Mouse (Mus musculus): ENCODE data around the gene Fbxo17.
A peak's percentile ranks its signal among the peaks of the same experiment; 100 is the strongest.
"Not testable (repeated sequence)": the region's sequence is repeated elsewhere in the genome, so short reads cannot be mapped to it uniquely, and the experiment has no call there.

Fbxo17 gene

GRCm38 (mm10) chr7:28716590-28717281, at the start of gene Fbxo17:
Gene Fbxo17 (plus strand): TSS chr7:28716804.
- DNase-seq (ENCODE audit: low spot score) = no peak

GRCm38 (mm10) chr7:28671172-28671571, 45.4 kb upstream of the Fbxo17 start:
- DNase-seq (ENCODE audit: low spot score) = no peak

DNA sequence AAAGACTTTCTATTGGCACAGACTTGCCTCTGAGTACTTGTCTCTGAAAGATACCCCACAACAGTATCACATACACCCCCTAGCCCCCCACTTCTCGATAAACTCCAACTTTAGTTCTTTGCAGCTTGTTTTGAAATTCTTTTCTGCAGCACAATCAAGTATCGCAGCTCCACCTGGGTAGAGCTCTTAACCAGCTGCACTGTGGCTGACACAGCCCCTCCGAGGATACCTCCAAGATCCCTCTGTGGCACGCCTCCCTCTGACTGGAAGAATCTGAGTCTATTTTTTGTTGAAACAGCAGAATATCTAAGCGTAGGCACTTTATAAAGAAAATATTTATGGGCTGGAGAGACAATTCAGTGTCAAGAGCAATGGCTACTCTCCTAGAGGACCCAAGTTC, 44.3 kb upstream of the Fbxo17 start:
- no peak for DNase-seq (ENCODE audit: low spot score)

DNA sequence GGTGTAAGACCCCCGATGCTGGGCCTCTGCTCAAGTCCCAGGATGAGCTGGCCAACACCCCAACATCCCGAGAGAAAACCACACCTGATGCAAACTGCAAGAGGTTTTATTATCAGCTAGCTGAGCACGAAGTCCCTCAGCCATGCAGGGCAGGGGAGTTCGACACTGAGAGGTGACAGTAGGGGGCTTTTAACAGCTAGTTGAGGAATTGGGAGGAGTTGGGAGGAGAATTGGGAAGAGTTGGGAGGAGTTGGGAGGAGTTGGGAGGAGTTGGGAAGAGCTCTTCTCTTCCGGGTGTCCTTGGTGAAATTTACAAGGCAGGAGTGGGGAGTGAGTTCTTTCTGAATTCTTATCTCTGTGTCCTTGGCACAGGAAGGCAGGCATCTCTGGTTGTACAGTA, 43.8 kb upstream of the Fbxo17 start:
- not testable (repeated sequence) for DNase-seq (ENCODE audit: low spot score)

- no peak for DNase-seq (ENCODE audit: low spot score)
These were observed 41.6 kb upstream of the Fbxo17 start for GRCm38 (mm10) chr7:28674994-28675393.

- DNase-seq (ENCODE audit: low spot score) = no peak
These were observed 40.9 kb upstream of the Fbxo17 start for GRCm38 (mm10) chr7:28675746-28676145.

GRCm38 (mm10) chr7:28676811-28677541, 39.6 kb upstream of the Fbxo17 start:
- DNase-seq (ENCODE audit: low spot score) = no peak

DNA sequence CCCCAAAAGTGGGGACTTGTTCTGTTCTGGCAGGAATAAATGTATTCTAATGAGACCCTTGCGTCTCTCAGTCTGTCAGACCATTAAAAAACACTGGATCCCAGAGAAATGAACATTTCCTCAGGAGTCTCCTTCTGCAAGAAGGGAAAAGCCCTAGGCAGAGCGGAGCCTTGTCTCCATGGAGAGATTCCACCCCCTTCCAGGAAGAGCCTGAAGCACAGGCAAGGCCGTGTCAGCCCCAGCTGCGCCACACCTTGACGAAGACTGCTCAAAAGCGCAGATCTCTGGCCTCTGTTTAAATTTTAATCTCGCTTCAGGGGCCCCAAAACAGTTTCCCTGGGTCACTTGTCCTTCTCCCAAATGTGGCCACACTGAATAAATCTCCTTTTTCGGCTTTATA, 39.0 kb upstream of the Fbxo17 start:
- no peak for DNase-seq (ENCODE audit: low spot score)

DNA sequence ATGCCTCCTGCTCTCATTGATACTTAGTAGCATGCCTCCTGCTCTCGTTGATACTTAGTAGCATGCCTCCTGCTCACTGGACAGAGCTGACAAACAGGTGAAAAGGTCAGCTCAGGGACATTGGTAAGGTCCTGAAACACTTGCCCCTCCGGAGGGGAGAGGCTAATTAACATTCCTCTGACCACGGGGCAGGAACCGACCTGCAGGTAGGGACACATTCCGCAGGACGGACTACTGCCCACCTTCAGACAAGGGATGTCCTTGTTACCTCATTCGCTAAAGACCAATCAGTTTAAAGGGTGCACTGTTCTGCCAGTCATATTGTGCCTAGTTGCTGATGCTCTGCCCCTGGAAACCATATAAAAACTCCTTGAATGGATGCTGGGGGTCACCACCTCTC, 25.5 kb upstream of the Fbxo17 start:
- DNase-seq (ENCODE audit: low spot score) = no peak

DNA sequence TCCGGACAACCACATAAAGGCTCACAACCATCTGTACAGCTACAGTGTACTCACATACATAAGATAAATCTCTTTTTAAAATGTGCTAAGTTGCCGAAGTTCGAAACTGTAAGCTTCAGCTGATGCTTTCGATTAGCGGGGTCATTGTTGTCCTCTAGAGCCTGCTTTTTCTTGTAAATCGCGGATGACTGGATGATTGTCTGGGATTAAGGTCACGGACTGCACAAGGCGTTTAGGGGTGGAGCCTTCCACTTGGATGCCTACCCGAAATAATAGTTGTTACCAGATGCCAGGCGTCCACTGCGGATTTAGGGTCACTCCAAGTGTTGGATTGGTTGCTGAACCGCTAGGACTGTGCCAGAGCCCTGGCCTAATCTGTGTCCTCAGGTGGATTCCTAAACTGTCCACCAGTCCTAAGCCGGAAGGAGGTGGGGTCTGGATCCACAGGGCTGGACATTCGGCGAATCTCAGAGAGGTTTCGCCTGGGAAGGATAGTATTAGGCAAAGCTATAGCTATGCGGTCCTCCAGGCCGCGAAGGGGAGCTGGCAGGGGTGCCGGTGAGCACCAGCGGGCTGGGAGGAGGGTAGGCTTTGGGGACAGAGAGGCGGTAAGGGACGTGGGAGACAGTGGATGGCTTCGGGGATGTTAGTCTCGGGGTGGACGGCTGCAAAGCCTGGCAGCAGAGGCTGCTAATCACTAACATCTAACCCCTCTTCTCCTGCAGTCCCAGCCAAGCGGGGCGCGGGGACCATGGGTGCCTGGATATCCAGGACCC, 23.9 kb upstream of the Fbxo17 start, which contains the start of gene Fbxo27:
Gene Fbxo27, plus strand, starts transcription at position 305 of the 776 bp plus-strand sequence.
- no peak for DNase-seq (ENCODE audit: low spot score)

DNA sequence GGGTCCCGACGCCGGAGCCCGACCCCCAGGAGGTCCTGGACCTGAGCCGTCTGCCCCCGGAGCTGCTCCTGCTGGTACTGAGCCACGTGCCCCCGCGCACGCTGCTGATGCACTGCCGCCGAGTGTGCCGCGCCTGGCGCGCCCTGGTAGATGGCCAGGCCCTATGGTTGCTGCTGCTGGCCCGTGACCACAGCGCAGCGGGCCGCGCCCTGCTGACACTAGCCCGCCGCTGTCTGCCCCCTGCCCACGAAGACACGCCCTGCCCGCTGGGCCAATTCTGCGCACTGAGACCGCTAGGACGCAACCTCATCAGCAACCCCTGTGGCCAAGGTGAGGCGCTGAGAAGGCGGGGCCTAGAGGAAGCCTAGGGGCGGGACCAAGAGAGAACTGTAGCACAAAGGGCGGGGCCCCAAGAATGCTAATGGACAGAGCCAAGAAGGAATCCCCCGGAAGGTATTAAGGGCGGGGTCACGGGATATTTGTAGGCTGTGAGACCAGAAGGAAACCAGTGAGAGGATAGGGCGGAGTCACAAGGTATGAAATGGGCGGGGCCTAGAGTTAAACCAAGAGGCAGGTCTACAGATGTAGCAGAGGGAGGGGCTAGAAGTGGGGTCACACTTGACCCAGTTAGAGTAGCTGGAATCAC, 23.2 kb upstream of the Fbxo17 start:
- peak; percentile 89 for DNase-seq (ENCODE audit: low spot score)

- no peak for DNase-seq (ENCODE audit: low spot score)
These were observed 22.2 kb upstream of the Fbxo17 start for GRCm38 (mm10) chr7:28694423-28694822.

DNA sequence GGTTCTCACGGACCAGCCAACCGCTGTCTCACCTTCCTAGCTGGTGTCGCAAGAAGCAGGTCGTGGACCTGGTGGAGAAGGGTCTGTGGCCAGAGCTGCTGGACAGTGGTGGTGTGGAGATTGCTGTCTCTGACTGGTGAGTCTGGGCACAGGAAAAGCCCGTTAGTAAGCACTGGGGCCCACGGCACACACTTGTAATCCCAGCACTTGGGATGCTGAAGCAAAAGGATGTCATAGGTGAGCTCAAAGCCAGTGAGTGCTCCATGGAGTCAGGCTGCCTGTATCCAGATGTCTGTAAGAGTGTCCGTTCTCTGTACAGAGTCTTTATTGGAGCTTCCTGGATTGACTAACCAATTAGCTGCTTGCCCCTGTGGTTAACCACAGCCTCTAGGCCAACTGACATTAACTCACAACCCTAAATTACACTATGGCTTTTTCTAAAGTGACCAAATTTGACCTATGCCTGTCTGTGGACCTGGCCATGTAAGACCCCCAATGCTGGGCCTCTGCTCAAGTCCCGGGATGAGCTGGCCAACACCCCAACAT, 21.6 kb upstream of the Fbxo17 start:
- DNase-seq (ENCODE audit: low spot score) = no peak

- DNase-seq (ENCODE audit: low spot score) = no peak
These were observed 19.3 kb upstream of the Fbxo17 start for GRCm38 (mm10) chr7:28697277-28697676.

DNA sequence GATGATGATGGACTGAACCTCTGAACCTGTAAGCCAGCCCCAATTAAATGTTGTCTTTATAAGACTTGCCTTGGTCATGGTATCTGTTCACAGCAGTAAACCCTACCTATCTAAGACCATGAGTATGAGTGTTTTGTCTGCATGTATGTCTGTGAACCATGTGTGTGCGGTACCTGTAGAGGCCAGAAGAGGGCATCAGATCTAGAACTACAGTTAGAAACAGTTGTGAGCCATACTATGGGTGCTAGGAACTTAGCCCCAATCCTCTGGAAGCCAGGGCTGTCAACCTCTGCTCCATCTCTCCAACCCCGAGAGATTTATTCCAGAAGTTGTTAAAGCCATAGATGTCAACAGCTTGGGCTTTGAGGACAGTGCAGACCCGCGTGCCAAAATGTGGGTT, 16.3 kb upstream of the Fbxo17 start:
- DNase-seq (ENCODE audit: low spot score) = no peak

GRCm38 (mm10) chr7:28701306-28701705, 15.3 kb upstream of the Fbxo17 start:
- DNase-seq (ENCODE audit: low spot score) = not testable (repeated sequence)

DNA sequence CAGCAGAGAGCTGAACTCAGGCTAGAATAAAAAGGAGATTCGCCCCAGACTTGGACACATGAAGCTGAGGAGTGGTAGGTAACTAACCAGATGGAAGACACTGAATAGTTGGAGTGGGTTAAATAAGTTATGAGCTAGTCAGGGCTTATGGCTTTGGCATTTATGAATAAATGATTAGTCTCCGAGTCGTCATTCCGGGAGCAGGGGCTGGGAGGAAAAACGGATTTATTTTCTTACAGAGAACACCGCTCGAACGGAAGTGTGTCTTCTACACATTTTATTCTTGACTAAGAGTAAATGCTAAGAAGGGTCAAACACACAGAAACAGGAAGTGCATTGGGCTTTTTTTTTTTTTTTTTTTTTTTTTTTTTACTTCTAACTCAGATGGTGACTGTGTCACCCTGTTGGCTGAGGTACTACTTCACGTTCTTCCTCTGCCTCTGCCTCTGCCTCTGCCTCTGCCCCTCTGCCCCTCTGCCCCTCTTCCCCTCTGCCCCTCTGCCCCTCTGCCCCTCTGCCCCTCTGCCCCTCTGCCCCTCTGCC, 13.9 kb upstream of the Fbxo17 start:
- no peak for DNase-seq (ENCODE audit: low spot score)

GRCm38 (mm10) chr7:28709454-28709853, 7.2 kb upstream of the Fbxo17 start:
- no peak for DNase-seq (ENCODE audit: low spot score)

DNA sequence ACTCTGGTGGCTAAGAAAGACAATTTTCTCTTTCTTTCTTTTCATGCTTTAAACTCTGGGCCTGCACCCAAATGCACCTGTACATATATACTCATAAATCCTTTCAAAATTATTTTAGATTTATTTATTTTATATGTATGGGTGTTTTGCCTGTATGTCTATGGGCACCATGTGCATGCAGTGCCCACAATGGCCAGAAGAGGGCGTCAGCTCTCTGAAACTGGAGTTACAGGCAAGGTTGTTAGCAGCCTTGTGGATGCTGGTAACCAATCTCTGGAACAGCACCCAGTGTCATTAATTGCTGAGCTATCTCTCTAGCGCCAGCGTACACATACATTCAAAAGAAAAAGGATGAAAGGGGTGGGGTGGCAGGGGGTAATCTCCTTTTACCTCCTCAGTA, 5.6 kb upstream of the Fbxo17 start:
- DNase-seq (ENCODE audit: low spot score) = no peak

- DNase-seq (ENCODE audit: low spot score) = no peak
These were observed 1.9 kb upstream of the Fbxo17 start for GRCm38 (mm10) chr7:28714667-28715066.

DNA sequence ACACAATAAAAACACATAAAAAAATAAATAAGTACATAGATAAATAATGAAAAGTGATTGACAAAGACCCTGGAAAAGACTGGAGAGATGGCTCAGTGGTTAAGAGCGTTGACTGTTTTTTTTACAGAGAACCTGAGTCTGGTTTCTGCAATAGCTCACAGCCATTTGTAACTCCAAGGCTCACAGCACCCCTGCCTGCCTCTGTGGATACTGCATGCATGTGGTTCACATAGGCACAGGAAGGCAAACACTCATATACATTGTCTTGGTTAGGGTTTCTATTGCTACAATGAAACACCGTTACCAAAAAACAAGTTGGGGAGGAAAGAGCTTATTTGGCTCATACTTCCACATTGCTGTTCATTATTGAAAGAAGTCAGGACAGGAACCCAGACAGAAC, 1.0 kb upstream of the Fbxo17 start:
- no peak for DNase-seq (ENCODE audit: low spot score)

DNA sequence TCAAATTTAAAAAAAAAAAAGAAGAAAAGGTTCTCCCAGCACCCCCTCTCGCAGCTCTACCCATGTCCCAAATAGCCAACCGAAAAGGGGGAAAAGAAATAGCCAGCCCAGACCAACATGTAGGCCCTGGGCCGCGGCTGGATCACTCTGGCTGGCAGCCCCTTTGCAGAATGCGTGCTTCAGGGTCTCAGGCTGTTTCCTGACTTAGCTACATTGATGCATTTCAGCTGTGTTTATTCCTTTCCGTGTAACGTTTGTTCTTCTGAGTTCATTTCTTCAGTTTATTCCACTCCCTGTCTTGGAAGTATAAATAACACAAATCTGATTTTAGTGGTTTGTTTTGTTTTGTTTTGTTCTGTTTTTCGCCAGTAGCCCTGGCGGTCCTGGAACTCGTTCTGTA, 1.1 kb downstream of the Fbxo17 start:
- DNase-seq (ENCODE audit: low spot score) = no peak
